Mouse (Mus musculus): ENCODE measurements around the gene Ppm1h. TPM values are rescaled to one million over a fixed set of nuclear protein-coding genes. Genes with fewer than 3 reads are reported as not detected.

The Ppm1h gene
- polyA plus RNA-seq, 1 experiment from 2014 or later: 10.4 TPM

DNA sequence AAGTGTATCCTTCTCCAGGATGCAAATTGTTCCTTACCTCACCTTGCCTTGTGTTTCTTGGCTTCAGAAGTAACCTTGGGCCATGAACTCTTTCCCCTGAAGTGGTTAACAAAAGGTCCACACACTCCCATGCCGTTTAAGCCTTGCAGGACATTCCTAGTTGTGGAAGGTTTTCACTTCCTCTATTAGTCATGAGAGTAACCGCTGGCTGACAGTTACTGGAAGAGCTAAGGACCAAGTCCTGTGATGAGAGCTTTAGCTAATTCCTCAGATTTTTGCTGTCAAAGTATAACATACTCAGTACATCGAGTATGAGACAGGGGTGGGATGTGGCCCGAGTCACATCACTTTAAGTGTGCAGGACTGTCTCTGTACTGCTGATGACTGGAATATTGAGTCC, 204.1 kb downstream of the Ppm1h start:
- Histone ChIP-seq H3K4me1 (ENCODE audit: insufficient read depth, low read depth, low read length) (peaks cover 11% of the 10 kb centered on the region; the same call in 1 of the 2 replicates), H3K27ac (ENCODE audit: low read length) (no peak overlapping the region), H3K9ac (replicated peaks; ENCODE audit: low read depth) (no peak overlapping the region), H3K4me3 (ENCODE audit: low read depth, low read length) (no peak overlapping the region), H3K36me3 (ENCODE audit: insufficient read depth, low read length) (no peaks in the 10 kb centered on the region), H3K27me3 (replicated peaks; ENCODE audit: insufficient read depth, low read length) (no peaks in the 10 kb centered on the region), H3K9me3 (ENCODE audit: low read length) (no peaks in the 10 kb centered on the region), H3K4me2 (replicated peaks; ENCODE audit: low read depth, low read length) (no peak overlapping the region)
- DNase-seq (ENCODE audit: low spot score) (peak; percentile 35), ATAC-seq (no peak)
- TF ChIP-seq CTCF (IDR thresholded peaks at IDR 0.05) (no peak), EP300 (IDR thresholded peaks at IDR 0.05) (peak; percentile 12; the same call in 1 of the 2 replicates)
- 38% methylated on average over 4 of the region's 4 CpGs for WGBS

DNA sequence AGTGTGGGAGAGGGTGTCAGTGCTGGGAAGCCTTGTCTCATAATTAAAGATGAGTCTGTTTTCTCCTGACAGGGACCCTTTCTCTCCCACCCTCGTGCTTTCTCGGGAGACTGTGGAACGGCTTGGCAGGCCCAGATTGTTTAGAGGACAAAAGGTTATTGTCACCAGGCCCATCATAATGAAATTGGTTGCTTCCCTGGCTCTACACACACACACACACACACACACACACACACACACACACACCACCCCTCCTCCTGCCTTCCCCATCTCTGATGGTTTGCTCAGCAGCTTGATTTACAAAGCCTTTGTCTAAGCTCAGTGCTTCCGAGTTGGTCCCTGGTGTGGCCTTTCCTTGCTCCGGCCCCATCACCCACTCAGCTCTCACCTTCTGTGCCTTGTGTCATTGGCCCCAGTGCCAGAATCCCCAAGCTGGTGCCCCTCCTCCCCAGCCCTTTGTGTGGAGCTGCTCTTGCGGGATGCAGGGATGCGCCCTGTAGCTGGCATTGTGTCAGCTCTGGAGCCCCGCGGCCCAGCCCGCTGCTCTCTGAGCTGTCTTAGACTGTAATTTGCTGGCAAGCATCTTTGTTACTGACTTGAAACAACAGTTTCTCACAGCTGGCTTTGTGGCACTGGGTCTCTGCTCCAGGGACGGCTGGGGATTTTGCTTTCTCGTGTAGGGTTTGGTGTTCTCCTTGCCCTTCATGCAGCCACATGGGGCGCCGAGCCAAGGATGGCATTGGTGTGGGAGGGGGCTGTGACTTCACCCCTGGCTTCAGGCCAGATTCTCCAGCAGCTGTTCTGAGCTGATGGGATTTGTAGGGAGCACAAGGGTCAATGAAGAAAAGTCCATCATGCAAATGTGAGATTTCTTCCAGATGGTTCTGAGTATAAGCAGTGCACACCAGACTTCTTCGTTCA, 205.5 kb downstream of the Ppm1h start:
- Histone ChIP-seq H3K27ac (ENCODE audit: low read length) (peak overlapping the region; percentile 4), H3K27me3 (replicated peaks; ENCODE audit: insufficient read depth, low read length) (no peaks in the 10 kb centered on the region), H3K36me3 (ENCODE audit: insufficient read depth, low read length) (no peaks in the 10 kb centered on the region), H3K9ac (replicated peaks; ENCODE audit: low read depth) (no peak overlapping the region), H3K4me2 (replicated peaks; ENCODE audit: low read depth, low read length) (no peak overlapping the region), H3K4me3 (ENCODE audit: low read depth, low read length) (no peak overlapping the region), H3K9me3 (ENCODE audit: low read length) (no peaks in the 10 kb centered on the region), H3K4me1 (ENCODE audit: insufficient read depth, low read depth, low read length) (peaks cover 15% of the 10 kb centered on the region; the same call in 1 of the 2 replicates)
- TF ChIP-seq EP300 (IDR thresholded peaks at IDR 0.05) (peak; percentile 17; the same call in 1 of the 2 replicates), CTCF (IDR thresholded peaks at IDR 0.05) (0 out of 2 replicates have a peak, but pooled peaks have one; percentile 9)
- DNase-seq (ENCODE audit: low spot score) (peak; percentile 80), ATAC-seq (peak; percentile 73)
- 33% methylated on average over 15 of the region's 15 CpGs for WGBS

- 86% methylated on average over 5 of the region's 5 CpGs for WGBS
- H3K9me3 ChIP-seq (ENCODE audit: low read length): no peaks in the 10 kb centered on the region
- H3K9ac ChIP-seq (replicated peaks; ENCODE audit: low read depth): no peak overlapping the region
- TF ChIP-seq EP300 (IDR thresholded peaks at IDR 0.05): no peak
- no peak for TF ChIP-seq CTCF (IDR thresholded peaks at IDR 0.05)
- no peak overlapping the region for H3K4me2 ChIP-seq (replicated peaks; ENCODE audit: low read depth, low read length)
- no peak overlapping the region for H3K4me3 ChIP-seq (ENCODE audit: low read depth, low read length)
- no peak overlapping the region for H3K27ac ChIP-seq (ENCODE audit: low read length)
- ATAC-seq (no peak), DNase-seq (ENCODE audit: low spot score) (no peak)
- peaks cover 15% of the 10 kb centered on the region; the same call in 1 of the 2 replicates for H3K4me1 ChIP-seq (ENCODE audit: insufficient read depth, low read depth, low read length)
- H3K36me3 ChIP-seq (ENCODE audit: insufficient read depth, low read length): no peaks in the 10 kb centered on the region
- no peaks in the 10 kb centered on the region for H3K27me3 ChIP-seq (replicated peaks; ENCODE audit: insufficient read depth, low read length)
These were observed 206.7 kb downstream of the Ppm1h start for GRCm38 (mm10) chr10:122885301-122885700.

GRCm38 (mm10) chr10:122886055-122886915, 207.7 kb downstream of the Ppm1h start:
- Histone ChIP-seq H3K9me3 (ENCODE audit: low read length) (no peaks in the 10 kb centered on the region), H3K27ac (ENCODE audit: low read length) (peak overlapping the region; percentile 57), H3K4me2 (replicated peaks; ENCODE audit: low read depth, low read length) (peak overlapping the region; percentile 42), H3K9ac (replicated peaks; ENCODE audit: low read depth) (0 out of 2 replicates have a peak overlapping the region, but pooled peaks have one; percentile 6), H3K27me3 (replicated peaks; ENCODE audit: insufficient read depth, low read length) (no peaks in the 10 kb centered on the region), H3K36me3 (ENCODE audit: insufficient read depth, low read length) (no peaks in the 10 kb centered on the region), H3K4me1 (ENCODE audit: insufficient read depth, low read depth, low read length) (peaks cover 15% of the 10 kb centered on the region; the same call in 1 of the 2 replicates), H3K4me3 (ENCODE audit: low read depth, low read length) (no peak overlapping the region)
- no peak for TF ChIP-seq EP300 (IDR thresholded peaks at IDR 0.05)
- no peak for TF ChIP-seq CTCF (IDR thresholded peaks at IDR 0.05)
- ATAC-seq (peak; percentile 30), DNase-seq (ENCODE audit: low spot score) (peak; percentile 81)
- 9% methylated on average over 26 of the region's 26 CpGs for WGBS

GRCm38 (mm10) chr10:122886916-122887527, 208.5 kb downstream of the Ppm1h start:
- peak overlapping the region; percentile 57 for H3K27ac ChIP-seq (ENCODE audit: low read length)
- H3K4me3 ChIP-seq (ENCODE audit: low read depth, low read length): no peak overlapping the region
- no peaks in the 10 kb centered on the region for H3K27me3 ChIP-seq (replicated peaks; ENCODE audit: insufficient read depth, low read length)
- ATAC-seq (no peak), DNase-seq (ENCODE audit: low spot score) (no peak)
- 64% methylated on average over 14 of the region's 14 CpGs for WGBS
- H3K9me3 ChIP-seq (ENCODE audit: low read length): no peaks in the 10 kb centered on the region
- H3K36me3 ChIP-seq (ENCODE audit: insufficient read depth, low read length): no peaks in the 10 kb centered on the region
- TF ChIP-seq EP300 (IDR thresholded peaks at IDR 0.05): no peak
- TF ChIP-seq CTCF (IDR thresholded peaks at IDR 0.05): no peak
- H3K9ac ChIP-seq (replicated peaks; ENCODE audit: low read depth): 0 out of 2 replicates have a peak overlapping the region, but pooled peaks have one; percentile 5
- peaks cover 15% of the 10 kb centered on the region; the same call in 1 of the 2 replicates for H3K4me1 ChIP-seq (ENCODE audit: insufficient read depth, low read depth, low read length)
- no peak overlapping the region; the same call in 1 of the 2 replicates for H3K4me2 ChIP-seq (replicated peaks; ENCODE audit: low read depth, low read length)

All from lung, postnatal 0 days (tissue).